Mouse (Mus musculus): ENCODE measurements around the gene Fam160a2.
A peak's percentile ranks its signal among the peaks of the same experiment; 100 is the strongest.

The Fam160a2 gene

DNA sequence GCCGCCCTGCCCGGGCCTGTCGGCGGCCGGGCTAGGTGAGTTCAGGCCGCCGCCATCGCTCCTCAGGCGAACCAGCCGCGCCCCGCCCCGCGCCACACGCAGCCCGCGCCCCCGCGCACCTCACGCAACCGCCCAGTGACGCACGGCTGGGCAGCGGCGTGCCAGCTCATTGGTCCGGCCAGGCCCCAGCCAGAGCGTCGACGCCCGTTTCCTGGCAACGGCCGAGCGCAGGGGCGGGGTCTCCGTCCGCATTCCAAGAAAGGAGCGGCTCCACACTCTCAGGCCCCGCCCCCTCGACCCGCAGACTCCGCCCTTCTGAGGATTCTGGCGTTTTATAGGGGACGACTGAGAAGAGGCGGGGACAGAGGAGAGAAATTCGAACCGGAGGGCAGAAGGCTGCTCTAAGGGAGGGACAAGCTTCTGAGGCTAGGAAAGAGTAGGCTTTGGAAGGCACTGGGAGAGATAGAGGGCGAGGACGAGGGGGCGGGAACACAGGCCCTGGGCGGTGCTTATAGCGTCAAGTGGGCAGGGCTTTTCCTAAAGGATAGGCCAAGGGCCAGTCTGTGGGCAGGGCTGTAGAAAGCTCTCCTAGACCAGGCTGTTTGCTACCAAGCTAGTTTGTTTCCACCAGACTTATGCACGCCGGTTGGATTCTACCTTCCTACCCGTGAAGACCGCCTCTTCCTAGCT is at the start of gene Fam160a2:
Gene Fam160a2, minus strand, starts transcription at position 120 of the 690 bp plus-strand sequence.
- DNase-seq = peak; percentile 100

DNA sequence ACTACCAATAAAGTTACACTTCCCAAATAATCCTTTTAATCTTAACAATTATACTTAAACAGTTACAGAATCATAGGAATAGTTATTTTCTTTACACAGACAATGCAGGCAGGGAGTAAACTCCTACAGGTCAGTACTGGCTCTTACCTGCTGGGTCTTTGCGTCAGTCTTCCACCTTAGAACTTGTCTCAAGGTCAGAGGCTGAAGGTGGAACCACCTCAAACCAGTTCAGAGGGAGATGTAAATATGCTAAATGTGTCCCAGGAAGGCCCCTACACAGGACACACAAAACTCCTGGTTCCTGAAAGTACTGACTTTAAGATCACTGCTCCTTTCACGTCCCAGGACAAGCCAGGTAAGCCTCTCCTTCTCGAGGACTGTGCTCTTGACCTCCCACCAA is 45.2 kb upstream of the Fam160a2 start:
- no peak for DNase-seq

DNA sequence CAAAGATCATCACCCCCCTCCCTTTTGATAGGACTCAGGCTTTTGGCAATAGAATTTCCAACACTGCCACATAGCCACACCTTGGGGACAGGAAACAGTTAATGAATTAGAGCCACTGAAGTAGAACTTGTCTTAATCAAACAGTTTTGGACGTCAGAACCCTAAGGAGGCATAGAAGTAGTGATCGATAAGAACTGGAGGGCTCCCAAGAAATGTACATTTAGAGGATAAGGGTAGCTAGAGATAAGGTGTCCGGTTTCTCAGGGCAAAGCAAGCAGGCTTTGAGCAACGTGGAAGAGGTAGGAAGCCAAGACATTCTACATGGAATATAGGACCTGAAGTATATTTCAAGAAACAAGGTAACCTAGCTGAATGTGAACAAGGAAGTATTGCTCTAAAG is 41.6 kb upstream of the Fam160a2 start:
- DNase-seq = no peak

DNA sequence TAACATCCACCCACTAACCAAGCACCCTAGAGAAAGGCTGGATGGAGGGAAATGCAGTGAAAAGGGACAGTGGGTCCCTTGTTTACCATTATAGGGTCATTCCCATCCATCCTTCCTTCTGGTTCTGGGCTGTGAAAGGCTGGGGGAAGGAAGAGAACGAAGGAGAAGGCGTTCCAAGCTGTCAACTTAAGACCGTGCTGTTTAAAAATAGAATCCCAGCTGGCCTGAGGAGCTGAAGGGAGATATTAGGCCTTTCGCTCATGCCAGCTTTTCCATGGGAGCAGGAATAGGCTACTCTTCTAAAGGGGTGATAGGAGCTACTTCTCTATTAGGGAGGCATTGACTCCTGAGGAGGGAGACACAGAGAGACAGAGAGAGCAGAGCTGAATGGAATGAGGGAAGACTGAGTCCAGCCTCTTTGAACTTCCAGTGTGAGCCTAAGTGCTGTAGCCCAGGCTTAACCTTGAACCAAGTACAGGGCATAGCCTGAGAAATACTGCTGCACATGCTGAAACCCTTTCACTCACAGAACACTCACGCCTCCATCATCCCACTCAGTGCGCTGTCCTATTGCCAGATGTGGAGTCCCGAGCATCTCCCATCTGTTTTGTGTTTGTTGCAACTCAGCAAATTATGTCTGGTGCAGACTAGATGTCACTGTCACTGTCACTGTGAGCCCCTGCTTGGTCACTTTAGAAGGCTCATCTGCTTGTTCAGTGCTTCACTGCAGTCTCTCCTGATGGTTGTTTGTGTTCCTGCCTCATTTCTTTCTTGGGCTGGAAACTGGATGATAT is 38.3 kb upstream of the Fam160a2 start:
- no peak for DNase-seq

DNA sequence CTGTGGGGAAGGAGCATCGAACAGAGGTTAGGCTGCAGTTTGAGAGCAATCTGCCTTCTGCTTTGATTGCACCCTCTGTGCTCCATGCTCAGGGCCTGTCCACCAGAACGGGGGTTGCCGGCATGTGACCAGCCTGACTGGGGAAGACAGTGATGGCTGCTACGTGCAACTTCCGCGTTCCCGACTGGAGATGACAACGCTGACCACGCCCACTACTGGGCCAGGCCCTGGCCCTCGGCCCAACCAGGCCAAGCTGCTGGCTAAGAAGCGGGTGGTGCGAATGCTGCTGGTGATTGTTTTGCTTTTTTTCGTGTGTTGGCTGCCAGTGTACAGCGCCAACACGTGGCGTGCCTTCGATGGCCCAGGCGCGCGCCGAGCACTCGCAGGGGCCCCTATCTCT is 34.9 kb upstream of the Fam160a2 start:
- DNase-seq = no peak

DNA sequence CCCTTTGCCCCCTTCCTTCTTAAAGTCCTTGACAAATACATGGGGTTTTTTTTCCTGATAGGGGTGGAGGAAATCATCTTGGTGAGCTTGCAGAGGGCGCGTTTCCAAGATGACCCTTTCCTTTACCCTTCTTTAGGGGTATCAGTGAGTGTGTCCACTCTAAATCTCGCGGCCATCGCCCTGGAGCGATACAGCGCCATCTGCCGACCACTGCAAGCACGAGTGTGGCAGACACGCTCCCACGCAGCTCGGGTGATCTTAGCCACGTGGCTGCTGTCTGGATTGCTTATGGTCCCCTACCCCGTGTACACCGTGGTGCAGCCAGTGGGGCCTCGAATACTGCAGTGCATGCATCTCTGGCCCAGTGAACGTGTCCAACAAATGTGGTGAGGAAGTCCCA is 34.0 kb upstream of the Fam160a2 start:
- DNase-seq = no peak

DNA sequence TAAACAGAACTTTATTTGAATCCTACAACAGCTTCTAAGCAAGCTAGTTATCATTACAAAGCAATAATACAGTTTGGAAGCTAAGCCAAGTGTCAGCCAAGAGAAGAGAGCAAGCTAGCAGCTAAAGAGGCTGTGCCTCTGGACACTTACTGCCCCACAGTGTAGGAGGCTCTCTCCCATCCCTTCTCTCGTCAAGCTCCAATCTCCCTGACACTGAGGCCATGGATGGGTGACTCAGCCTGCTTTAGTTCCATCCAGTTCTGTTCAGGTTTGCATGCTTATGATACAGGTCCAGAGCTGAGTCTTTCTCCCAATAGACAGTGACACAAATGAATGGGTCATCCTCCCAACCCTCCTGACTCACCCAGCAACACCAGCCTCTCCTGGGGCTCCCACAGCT is 32.2 kb upstream of the Fam160a2 start:
- DNase-seq = no peak

DNA sequence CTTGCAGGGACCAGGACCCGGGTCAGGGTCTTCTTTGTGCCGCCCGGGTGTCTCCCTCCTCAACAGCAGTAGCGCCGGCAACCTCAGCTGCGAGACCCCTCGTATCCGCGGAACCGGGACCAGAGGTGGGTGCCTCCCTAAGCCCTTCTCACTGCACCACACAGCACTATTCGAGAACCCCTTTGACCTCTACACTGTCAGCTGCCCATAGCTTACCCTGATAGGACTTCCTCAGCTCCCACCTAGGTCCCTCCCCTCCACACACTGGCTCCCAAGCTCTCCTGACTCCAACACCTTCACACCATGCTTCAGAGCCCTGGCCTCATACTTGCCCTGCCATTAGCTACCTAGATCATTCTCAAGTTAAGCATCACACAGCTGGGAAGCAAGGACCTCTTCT is 26.2 kb upstream of the Fam160a2 start:
- DNase-seq = no peak

DNA sequence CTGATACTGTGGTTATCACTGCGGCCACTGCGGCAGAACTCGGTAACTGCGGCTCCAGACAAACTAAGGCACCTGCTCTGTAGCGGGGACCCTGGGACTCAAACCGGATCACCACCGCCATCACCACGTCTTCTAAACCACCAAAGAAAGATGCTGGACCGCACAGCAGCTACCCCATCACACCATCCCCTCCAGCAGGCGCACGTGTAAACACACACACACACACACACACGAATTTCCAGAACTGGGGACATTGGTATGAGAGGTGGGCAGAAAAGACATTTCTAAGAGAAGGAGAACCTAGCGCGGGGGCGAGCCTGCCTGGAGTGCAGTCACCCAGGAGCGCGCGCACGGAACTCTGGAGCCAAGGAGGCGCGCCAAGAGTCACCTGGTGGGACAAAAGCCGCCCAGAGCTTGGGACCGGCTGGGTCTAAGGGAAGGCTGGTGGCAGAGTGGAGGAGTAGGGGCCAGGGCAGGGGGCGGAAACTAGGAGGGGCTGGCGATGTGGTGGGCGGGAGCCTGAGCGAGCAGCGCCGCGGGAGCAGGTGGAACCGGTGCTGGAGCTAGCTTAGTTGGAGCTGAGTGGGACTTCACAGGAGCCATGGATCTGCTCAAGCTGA is 25.7 kb upstream of the Fam160a2 start, which contains the start of gene Cckbr:
Gene Cckbr, plus strand, starts transcription at position 308 of the 620 bp plus-strand sequence.
- DNase-seq = no peak

DNA sequence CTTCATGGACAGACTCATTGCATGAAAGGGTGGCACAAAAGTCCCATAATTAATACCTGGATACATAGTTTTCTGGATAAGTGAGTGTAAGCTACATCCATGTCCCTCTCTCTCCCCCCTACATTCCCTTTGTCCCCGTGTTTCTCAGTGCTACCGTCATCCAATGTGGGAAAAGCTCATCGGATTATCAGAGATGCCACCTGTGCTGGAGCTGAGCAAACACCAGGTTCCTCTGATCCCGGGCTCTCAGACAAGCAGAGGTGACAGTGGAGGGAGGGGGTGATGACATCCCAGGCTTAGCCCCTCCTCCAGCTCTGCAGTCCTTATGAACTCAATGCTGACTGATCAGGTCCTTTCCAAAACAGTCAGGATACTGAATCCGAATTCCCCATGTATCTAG is 24.5 kb upstream of the Fam160a2 start:
- DNase-seq = no peak

DNA sequence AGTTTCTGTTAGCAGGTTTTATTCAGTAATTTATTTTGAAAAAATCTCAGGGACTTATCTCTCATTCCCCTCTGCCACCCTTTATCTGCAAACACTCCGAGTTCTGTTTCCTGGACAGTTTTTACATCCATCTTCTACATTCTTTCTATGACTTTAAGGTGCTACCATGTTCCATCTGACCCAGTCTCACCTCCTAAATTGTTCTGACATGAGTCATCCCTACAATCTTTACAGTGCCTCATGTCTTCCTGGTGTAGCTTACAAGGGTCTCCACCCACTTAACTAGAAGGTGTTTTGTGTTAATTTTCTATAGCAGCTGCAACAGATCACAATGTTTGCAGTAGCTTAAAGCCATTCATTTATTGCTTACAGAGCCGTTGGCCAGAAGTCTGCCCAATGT is 21.0 kb upstream of the Fam160a2 start:
- DNase-seq = no peak

DNA sequence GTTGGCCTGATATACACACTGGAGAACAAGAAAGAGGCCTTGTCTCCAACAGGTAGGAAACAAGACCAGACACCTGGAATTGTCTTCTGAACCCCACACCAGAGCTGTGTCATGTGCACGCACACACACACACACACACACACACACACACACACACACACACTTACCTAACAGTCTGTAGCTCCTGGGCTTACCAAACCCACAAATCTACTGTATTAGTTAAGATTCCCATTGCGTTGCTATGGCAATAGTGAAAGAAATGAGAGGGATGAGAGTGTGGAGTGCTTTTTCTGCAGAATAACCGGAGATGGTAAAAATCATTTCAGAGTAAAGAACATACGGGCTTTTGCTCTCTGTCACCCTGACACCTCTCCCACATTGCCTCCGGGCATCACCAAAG is 18.3 kb upstream of the Fam160a2 start:
- DNase-seq = no peak

DNA sequence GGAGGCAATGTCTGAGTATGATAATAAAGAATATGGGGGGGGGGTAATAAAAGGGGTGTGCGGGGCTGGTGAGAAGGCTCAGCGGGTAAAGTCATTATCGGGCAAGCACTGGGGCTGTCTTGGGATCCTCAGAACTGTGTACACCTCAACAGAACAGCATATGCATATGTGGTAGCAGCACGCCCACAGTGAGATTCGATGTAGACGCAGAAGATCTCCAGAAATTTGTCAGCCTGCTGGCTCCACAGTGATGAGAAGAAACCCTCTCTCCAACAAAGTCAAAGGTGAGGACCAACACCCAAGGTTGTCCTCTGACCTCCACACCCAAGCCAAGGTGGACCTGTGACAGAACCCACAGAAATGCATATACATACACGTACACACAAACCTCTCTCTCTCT is 16.7 kb upstream of the Fam160a2 start:
- no peak for DNase-seq

DNA sequence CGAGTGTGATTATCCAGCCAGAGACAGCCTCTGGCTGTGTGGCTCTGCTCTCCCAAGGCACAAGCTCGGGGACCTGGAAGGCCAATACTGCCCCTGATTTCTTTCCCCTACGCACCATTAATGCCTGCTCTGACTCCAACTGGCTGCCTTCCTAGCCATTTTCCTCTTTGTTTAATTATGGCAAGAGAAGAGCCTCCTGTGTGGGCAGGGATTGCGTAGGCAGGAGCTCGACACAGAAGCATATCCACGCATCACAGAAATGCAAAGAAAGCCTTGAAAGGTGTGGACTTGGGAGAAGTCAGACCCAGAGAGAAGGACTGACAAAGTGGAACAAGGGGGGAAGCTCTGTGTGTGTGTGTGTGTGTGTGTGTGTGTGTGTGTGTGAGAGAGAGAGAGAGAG is 14.5 kb upstream of the Fam160a2 start:
- DNase-seq = no peak

DNA sequence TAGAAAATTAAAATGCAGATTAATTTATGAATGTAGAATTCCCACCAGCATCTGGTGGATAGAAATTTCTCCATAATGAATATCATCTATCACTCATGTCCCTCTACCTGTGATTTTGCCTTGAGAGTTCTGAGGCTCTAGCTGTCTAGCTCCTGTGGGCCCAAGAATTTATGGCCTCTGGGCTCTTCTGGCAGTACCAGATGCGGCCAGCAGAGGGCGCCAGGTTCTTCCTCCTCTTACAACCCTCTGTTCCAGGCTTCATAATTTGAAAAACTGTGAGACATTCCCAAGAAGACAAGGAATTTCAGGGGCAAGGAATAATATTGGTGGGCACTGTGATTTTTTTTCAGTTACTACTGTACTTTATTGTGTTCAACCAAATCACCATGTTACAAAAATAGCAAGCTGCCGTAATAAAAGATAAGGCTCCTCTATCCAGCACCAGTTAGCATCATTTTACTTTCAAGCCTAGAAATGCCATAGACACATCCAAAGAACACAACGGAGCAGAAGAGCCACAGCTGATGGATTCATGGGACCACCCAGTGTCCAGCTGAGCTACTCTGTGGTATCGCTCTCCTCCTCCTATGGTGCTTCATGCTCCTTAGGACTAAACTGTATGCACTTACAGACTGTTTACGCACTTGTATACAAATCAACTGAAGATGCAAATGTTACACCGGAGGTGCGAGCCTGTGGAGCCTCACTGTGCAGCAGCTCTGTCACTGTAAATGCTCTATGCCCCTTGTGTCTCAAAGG is 12.2 kb upstream of the Fam160a2 start:
- DNase-seq = peak; percentile 80 to 86

DNA sequence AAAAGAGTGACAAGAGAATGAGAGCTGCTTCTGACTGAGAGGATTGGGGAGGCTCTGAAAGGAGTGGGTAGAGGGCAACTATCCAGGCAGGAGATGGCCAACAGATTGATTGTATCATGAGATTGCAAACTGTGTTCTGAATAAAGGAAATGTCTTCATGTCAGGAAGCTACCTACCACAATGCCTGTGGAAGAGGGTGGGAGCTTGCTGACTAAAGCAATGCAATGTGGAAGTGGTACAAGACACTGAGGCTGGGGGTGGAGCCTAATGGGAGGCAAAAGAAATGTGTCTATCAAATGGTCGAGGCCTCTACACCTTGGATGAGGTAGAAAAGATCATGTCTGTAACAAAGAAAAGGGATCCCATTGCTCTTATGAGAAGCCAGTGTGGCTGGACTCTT is 6.5 kb upstream of the Fam160a2 start:
- DNase-seq = no peak

DNA sequence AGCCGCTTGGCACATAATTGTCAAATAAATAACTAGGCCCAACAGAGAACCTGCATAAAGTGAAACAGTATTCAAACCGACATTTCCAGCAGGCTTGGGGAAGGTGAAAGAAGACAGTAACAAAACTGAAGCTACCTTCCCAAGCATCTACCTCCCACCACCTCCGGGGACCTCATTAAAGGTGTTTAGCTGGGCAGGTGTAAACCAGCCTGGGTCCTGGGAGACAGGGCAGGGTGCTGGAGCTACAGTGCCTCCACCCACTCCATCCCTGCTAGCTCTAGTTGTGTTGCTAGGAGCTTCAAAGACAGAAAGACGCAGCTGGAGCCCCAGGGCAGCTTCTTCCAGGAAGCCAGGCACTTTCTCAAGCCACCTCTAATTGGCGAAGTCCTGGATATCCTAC is 4.4 kb upstream of the Fam160a2 start, which contains the start of gene Cnga4:
Gene Cnga4, plus strand, starts transcription at position 301 of the 400 bp plus-strand sequence.
- no peak for DNase-seq

DNA sequence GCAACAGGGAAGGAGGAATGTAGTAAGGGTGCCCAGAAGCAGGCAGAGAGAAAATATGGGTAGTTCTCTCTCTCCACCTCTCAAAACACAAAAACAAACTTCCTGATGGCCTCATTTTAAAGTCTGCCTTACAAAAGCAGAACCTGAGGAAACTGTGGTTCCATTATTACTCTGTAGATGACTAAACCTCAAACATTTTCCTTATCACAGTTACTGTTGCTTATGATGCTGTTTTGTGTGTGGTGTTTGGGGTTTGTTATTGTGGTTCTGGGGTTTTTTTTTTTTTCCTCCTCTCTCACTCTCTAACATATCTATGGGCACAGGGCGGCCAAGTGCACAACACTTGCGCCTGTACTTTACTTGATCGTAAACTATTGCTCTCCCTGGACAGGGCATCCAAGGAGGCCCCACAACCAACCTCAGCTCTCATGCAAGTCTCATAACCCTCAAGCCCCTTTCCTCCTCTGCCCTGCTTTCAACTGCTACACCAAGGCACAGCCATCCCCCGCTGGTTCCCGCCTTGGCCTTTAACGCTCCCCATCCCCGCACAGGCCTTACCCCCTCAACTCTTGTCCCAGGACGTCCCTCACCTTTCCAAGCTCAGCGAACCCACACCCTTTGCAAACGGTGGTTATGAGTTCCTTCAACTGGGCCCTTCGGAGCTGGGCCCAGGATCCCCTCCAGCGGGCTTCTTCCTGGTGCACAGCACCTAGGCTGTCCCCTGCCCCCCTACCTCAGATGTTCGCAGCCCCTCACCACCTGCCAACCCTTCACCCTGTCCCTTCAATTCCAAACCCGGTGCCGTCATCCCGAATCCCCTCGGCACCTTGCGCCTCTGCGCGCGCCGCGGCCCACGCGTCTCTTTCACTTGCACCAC is 558 bp downstream of the Fam160a2 start:
- DNase-seq = no peak

DNA sequence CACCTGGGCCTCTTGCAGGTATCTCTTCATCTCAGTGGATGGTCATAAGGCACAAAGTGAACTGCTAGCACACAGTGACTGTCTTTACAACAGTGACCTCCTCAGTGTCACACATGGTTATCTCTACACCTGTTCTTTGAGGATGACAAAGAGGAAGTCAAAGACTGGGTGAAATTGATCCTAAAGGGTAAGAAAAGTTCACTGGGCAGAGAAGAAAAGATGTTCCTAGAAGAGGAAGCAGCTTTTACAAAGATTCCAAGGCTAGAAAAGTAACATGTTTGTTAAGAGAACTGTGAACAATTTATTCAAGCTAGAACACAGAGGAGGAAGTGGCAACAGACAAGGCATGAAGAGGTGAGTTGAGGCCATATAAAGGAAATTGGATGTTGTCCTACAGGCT is 3.7 kb downstream of the Fam160a2 start:
- DNase-seq = no peak

DNA sequence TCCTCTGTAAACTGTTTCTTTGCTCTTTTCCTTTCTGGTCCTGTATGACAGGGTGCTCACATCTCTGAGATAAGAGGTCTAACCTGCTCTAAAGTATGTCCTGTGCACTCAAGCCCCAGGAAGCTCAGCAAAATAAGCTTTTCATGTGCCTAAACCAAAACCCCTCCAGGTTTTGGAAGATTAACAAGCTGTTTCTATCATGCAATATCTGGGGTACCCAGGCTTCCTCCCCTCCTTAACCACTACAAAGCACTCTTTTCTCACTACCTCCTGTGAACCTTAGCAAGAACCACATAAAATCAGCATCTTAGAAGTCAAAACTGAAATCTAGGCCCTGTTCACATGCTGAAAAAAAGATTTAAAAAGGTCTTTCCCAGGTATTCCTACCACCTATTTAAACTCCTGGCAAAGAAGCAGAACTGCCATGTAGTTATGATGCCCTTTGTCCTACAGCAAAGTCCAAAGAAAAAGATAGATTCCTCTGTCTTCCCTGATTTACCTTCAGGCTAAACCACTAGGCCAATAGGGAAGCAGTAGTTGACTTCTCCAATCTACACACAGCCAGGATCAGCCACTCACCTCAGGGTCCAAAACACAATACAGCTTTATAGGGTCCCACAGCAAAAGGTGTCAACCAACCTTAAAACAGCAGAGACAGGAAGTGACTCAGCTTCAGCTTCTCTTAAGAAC is 4.6 kb downstream of the Fam160a2 start:
- DNase-seq = no peak

DNA sequence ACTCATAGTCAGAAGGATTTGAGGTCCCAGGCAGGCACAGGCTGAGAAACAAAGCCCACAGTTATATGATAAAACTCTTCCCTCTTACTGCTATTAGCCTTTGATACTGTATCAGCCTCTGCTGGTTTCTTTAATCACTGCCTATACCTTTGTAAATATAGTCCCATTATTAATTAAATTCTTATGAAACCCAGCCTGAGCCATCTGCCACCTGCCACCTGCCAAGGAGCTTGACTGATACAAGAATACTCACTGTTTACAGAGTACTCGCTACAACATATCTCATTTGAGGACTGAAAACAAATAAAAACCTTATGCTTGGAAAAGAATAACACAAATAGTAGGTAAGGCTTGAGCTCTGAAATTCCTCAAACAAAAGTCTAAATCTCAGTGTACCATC is 5.2 kb downstream of the Fam160a2 start:
- DNase-seq = peak; percentile 63

Measured in cerebellum, postnatal 36 days (tissue).